In the genomic region with DNA sequence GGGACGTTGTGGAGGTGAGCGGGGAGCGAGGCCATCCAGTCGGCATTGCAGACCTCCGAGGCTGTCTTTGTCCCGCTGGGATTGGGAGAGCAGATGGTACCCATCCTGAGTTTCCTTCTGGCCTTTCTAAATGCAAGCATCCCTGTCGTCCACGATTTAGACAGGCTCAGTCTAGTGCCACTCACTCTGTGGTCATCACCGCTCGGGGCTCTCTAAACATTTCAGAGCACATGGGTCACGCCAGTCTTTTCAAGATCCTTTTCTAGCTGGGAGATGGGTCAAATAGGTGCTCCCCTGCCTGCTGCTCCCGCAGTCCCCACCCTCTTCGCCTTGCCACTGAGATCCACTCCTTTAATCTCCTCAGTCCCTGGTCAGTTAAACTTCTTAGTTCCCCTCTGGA, we compare ENCODE assay signal across 8 mouse cellular contexts. TPM values are rescaled to one million over a fixed set of nuclear protein-coding genes. Genes with fewer than 3 reads are reported as not detected.
DNase-seq lines count a peak whose midpoint lies in the region; ATAC-seq lines count a peak whose summit lies in the region.

No protein-coding gene starts in this region.

- no peak; the same call in 1 of the 2 replicates for ATAC-seq in midbrain, embryonic 12.5 days (ENCODE audit: low FRiP score, low read depth)

- peak overlapping the region; percentile 79 for H3K4me2 ChIP-seq in midbrain, embryonic 12.5 days (replicated peaks)

- H3K9me3 ChIP-seq in hindbrain, embryonic 10.5 days, result no peaks in the 10 kb centered on the region
- H3K9me3 ChIP-seq in midbrain, embryonic 12.5 days, result no peaks in the 10 kb centered on the region

- H3K27me3 ChIP-seq in hindbrain, embryonic 10.5 days (ENCODE audit: insufficient read depth, poor library complexity, severe bottlenecking), result peaks cover 10% of the 10 kb centered on the region; the same call in 1 of the 2 replicates
- no peaks in the 10 kb centered on the region for H3K27me3 ChIP-seq in midbrain, embryonic 12.5 days

- peak overlapping the region; percentile 69 for H3K4me3 ChIP-seq in hindbrain, embryonic 10.5 days
- H3K4me3 ChIP-seq in midbrain, embryonic 12.5 days, result peak overlapping the region; percentile 52

- peak; percentile 30 for DNase-seq in embryo, embryonic 10 days (ENCODE audit: low spot score)
- DNase-seq in embryo, embryonic 9.5 days (ENCODE audit: extremely low spot score), result no peak
- DNase-seq in right cerebral cortex, postnatal 4 days, result peak; percentile 16
- DNase-seq in right cerebral cortex, adult 18-20 months, result no peak
- peak; percentile 33 for DNase-seq in hindbrain, embryonic 10.5 days (ENCODE audit: low spot score)
- DNase-seq in spleen, postnatal 4 days (ENCODE audit: low spot score in 2 of 2), result no peak
- DNase-seq in urinary bladder, postnatal 14 days (ENCODE audit: low spot score), result no peak

- H3K36me3 ChIP-seq in hindbrain, embryonic 10.5 days, result no peaks in the 10 kb centered on the region
- H3K36me3 ChIP-seq in midbrain, embryonic 12.5 days, result no peaks in the 10 kb centered on the region

- peaks cover 15% of the 10 kb centered on the region for H3K4me1 ChIP-seq in hindbrain, embryonic 10.5 days (replicated peaks)
- peaks cover 15% of the 10 kb centered on the region for H3K4me1 ChIP-seq in midbrain, embryonic 12.5 days

- H3K9ac ChIP-seq in midbrain, embryonic 12.5 days (replicated peaks), result peak overlapping the region; percentile 49

- H3K27ac ChIP-seq in hindbrain, embryonic 10.5 days, result peak overlapping the region; percentile 86
- H3K27ac ChIP-seq in midbrain, embryonic 12.5 days (replicated peaks), result peak overlapping the region; percentile 10; the same call in 1 of the 2 replicates

- under 1% methylated on average over 13 of the region's 13 CpGs for WGBS in hindbrain, embryonic 10.5 days
- 1% methylated on average over 13 of the region's 13 CpGs for WGBS in midbrain, embryonic 12.5 days

RNA-seq across cellular contexts. Expression of gene Plcxd2, which starts 0.3 kb away (rescaled TPM):
- 3.0 and 3.3 TPM in 2 replicates for polyA plus RNA-seq in hindbrain, embryonic 10.5 days (2016; fragmentation: Nextera tagmentation; extraction: Ambion mirVana)
- polyA plus RNA-seq in midbrain, embryonic 12.5 days (2016; fragmentation: Nextera tagmentation; extraction: Ambion mirVana), result 5.6 and 5.9 TPM in 2 replicates

RNA-seq across cellular contexts. Expression of gene Phldb2, which starts 56.3 kb away (rescaled TPM):
- 25.7 and 33.2 TPM in 2 replicates for polyA plus RNA-seq in hindbrain, embryonic 10.5 days (2016; fragmentation: Nextera tagmentation; extraction: Ambion mirVana)
- 33.4 and 42.6 TPM in 2 replicates for polyA plus RNA-seq in midbrain, embryonic 12.5 days (2016; fragmentation: Nextera tagmentation; extraction: Ambion mirVana)

Comparison
In these comparisons a context has a peak if more than half of its experiments do, and no peak if none do; other contexts are left out.
1. DNase-seq: peak in embryo, embryonic 10 days (single experiment), right cerebral cortex, postnatal 4 days (single experiment) and hindbrain, embryonic 10.5 days (single experiment); none in embryo, embryonic 9.5 days (single experiment), right cerebral cortex, adult 18-20 months (single experiment), spleen, postnatal 4 days (0 of 2) and urinary bladder, postnatal 14 days (single experiment).